Mouse (Mus musculus): ENCODE results near the gene Ccl24. TPM values are rescaled to one million over a fixed set of nuclear protein-coding genes. Genes with fewer than 3 reads are reported as not detected.
"Not testable (repeated sequence)": the region's sequence is repeated elsewhere in the genome, so short reads cannot be mapped to it uniquely, and the experiment has no call there.

Ccl24 gene
- total and polyA plus RNA-seq, 3 experiments = not detected

DNA sequence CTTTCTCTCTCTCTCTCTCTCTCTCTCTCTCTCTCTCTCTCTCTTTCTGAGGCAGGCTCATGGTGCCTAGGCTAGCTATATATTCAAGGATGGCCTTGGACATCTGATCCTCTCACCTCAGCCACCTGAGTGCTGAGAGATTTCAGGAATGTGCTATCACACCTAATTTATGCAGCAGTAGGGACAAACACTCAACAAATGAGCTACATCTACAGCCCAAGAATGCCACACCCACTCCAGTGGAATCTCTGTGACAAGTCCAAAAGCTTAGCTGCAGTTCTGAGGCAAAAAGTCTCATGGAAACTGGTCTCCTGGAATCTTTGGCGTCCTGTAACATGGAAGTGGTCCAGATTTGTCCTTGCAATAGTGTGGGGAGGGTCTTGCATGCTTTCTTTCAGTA, 34.7 kb upstream of the Ccl24 start:
- no peaks in the 10 kb centered on the region for H3K36me3 ChIP-seq (replicated peaks in 1 of 2; ENCODE audit: control insufficient read depth in 1 of 2, insufficient read depth in 1 of 2, low read length in 1 of 2)
- in situ Hi-C loops (cut with MboI; ENCODE audit: low pct_ligation_motif_present, low pct_unique_long_range_greater_than_20kb, low sequenced_read_pairs) = no loop called here
- H3K27me3 ChIP-seq (replicated peaks) = no peaks in the 10 kb centered on the region
- H3K4me2 ChIP-seq (ENCODE audit: insufficient read depth, low read depth, poor library complexity, severe bottlenecking) = no peak overlapping the region
- H3K79me2 ChIP-seq (replicated peaks; ENCODE audit: control insufficient read depth, extremely low read depth, insufficient read depth, poor library complexity, severe bottlenecking) = no peaks in the 10 kb centered on the region
- TF ChIP-seq PAX5 (IDR thresholded peaks at IDR 0.05; ENCODE audit: low read length) (no peak), ZKSCAN1 (IDR thresholded peaks at IDR 0.05; ENCODE audit: borderline replicate concordance, low read depth, low read length) (no peak), ZC3H11A (IDR thresholded peaks at IDR 0.05; ENCODE audit: low read depth, low read length) (no peak), IRF4 (IDR thresholded peaks at IDR 0.05; ENCODE audit: low read depth, low read length) (no peak), NELFE (IDR thresholded peaks at IDR 0.05; ENCODE audit: low read depth, low read length) (no peak)
- no peak overlapping the region for H3K4me3 ChIP-seq (replicated peaks in 1 of 3; ENCODE audit: low read depth in 2 of 3, low read length in 2 of 3, poor library complexity in 1 of 3)
- no peaks in the 10 kb centered on the region; a peak in 1 of 4 replicates for H3K4me1 ChIP-seq (ENCODE audit: control insufficient read depth in 1 of 2, insufficient read depth in 2 of 2)
- H3K27ac ChIP-seq (ENCODE audit: insufficient read depth, low read depth) = no peak overlapping the region
- no peak overlapping the region for H3K9ac ChIP-seq (ENCODE audit: insufficient read depth, low read depth)
- no peak for DNase-seq (ENCODE audit: extremely low read depth)
- H3K9me3 ChIP-seq (replicated peaks; ENCODE audit: low read length) = peaks cover 14% of the 10 kb centered on the region
- dilution Hi-C loops (cut with MboI; ENCODE audit: extremely low pct_ligation_motif_present, extremely low pct_unique_long_range_greater_than_20kb, low sequenced_read_pairs) = no loop called here

DNA sequence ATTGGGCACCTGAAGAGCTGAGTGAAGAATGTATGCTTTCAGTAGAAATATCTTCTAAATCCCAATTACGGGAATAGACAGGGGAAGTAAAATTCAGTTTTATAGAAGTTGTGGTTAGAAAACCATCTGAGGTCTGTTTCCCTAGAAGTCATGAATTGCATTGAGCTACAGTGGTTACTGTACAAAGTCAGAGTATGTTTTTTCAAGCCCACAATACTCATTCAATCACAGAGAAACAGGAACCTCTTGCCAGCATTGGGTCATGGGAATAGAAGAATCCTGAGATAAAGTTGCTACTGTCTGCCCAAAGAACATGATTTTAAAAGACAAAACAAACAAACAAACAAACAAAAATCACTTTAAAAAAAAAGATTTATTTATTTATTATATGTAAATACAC, 33.9 kb upstream of the Ccl24 start:
- in situ Hi-C loops (cut with MboI; ENCODE audit: low pct_ligation_motif_present, low pct_unique_long_range_greater_than_20kb, low sequenced_read_pairs); dilution Hi-C loops (cut with MboI; ENCODE audit: extremely low pct_ligation_motif_present, extremely low pct_unique_long_range_greater_than_20kb, low sequenced_read_pairs); H3K27ac ChIP-seq (ENCODE audit: insufficient read depth, low read depth): not testable (repeated sequence)

GRCm38 (mm10) chr5:135604643-135605042, 31.8 kb upstream of the Ccl24 start:
- H3K9me3 ChIP-seq (replicated peaks; ENCODE audit: low read length) = peaks cover 11% of the 10 kb centered on the region
- H3K4me2 ChIP-seq (ENCODE audit: insufficient read depth, low read depth, poor library complexity, severe bottlenecking); in situ Hi-C loops (cut with MboI; ENCODE audit: low pct_ligation_motif_present, low pct_unique_long_range_greater_than_20kb, low sequenced_read_pairs); H3K9ac ChIP-seq (ENCODE audit: insufficient read depth, low read depth); H3K27me3 ChIP-seq (replicated peaks); H3K79me2 ChIP-seq (replicated peaks; ENCODE audit: control insufficient read depth, extremely low read depth, insufficient read depth, poor library complexity, severe bottlenecking); H3K4me3 ChIP-seq (replicated peaks in 1 of 3; ENCODE audit: low read depth in 2 of 3, low read length in 2 of 3, poor library complexity in 1 of 3); H3K27ac ChIP-seq (ENCODE audit: insufficient read depth, low read depth); dilution Hi-C loops (cut with MboI; ENCODE audit: extremely low pct_ligation_motif_present, extremely low pct_unique_long_range_greater_than_20kb, low sequenced_read_pairs); H3K36me3 ChIP-seq (replicated peaks in 1 of 2; ENCODE audit: control insufficient read depth in 1 of 2, insufficient read depth in 1 of 2, low read length in 1 of 2); DNase-seq (ENCODE audit: extremely low read depth); H3K4me1 ChIP-seq (ENCODE audit: control insufficient read depth in 1 of 2, insufficient read depth in 2 of 2): not testable (repeated sequence)

More for the DNA sequence above, 33.9 kb upstream of the Ccl24 start:
- H3K4me3 ChIP-seq (replicated peaks in 1 of 3; ENCODE audit: low read depth in 2 of 3, low read length in 2 of 3, poor library complexity in 1 of 3); H3K36me3 ChIP-seq (replicated peaks in 1 of 2; ENCODE audit: control insufficient read depth in 1 of 2, insufficient read depth in 1 of 2, low read length in 1 of 2); H3K9ac ChIP-seq (ENCODE audit: insufficient read depth, low read depth); H3K79me2 ChIP-seq (replicated peaks; ENCODE audit: control insufficient read depth, extremely low read depth, insufficient read depth, poor library complexity, severe bottlenecking); H3K4me2 ChIP-seq (ENCODE audit: insufficient read depth, low read depth, poor library complexity, severe bottlenecking); DNase-seq (ENCODE audit: extremely low read depth); H3K4me1 ChIP-seq (ENCODE audit: control insufficient read depth in 1 of 2, insufficient read depth in 2 of 2); H3K27me3 ChIP-seq (replicated peaks): not testable (repeated sequence)
- H3K9me3 ChIP-seq (replicated peaks; ENCODE audit: low read length) = peaks cover 11% of the 10 kb centered on the region

DNA sequence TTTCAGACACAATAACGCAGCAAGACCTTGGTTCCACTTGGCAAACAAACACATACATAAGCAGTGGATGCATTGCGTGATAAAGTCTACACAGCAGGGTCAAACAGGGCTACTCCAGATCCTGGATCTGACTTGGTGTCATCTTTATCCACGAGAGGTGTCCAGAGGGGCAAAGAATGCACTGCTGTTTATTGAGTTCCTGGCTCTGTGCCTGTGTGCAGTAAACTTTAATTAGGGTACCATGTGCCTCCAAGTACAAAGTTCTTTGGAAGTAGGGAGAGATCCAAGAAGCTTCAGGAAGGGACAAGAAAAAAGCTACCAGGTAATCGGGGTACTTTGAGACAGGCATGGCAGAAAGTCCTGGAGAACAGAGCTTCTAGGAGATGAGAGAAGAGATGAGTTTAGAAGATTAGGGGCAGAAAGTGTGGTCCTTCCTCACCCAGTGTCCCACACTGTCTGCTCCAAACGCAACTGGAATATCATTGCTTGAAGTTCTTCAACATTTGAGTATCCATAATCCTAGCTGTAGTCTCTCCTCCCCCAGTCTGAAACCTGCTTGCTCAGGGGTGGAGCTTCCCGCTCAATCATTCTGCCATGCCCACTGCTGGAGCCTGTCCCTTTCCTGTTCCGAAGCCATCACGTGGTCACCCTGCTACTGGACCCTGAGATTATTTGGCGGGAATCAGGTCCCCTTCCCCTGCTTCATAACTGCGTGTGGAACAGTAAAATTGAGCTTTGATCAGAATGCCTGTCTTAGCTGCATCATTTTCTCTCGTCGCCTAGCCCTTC, 17.3 kb upstream of the Ccl24 start:
- no peak overlapping the region for H3K4me2 ChIP-seq (ENCODE audit: insufficient read depth, low read depth, poor library complexity, severe bottlenecking)
- H3K79me2 ChIP-seq (replicated peaks; ENCODE audit: control insufficient read depth, extremely low read depth, insufficient read depth, poor library complexity, severe bottlenecking) = no peaks in the 10 kb centered on the region
- dilution Hi-C loops (cut with MboI; ENCODE audit: extremely low pct_ligation_motif_present, extremely low pct_unique_long_range_greater_than_20kb, low sequenced_read_pairs) (no loop called here), in situ Hi-C loops (cut with MboI; ENCODE audit: low pct_ligation_motif_present, low pct_unique_long_range_greater_than_20kb, low sequenced_read_pairs) (no loop called here)
- no peaks in the 10 kb centered on the region for H3K36me3 ChIP-seq (replicated peaks in 1 of 2; ENCODE audit: control insufficient read depth in 1 of 2, insufficient read depth in 1 of 2, low read length in 1 of 2)
- H3K27ac ChIP-seq (ENCODE audit: insufficient read depth, low read depth) = no peak overlapping the region
- no peak for DNase-seq (ENCODE audit: extremely low read depth)
- no peaks in the 10 kb centered on the region for H3K4me1 ChIP-seq (ENCODE audit: control insufficient read depth in 1 of 2, insufficient read depth in 2 of 2)
- no peaks in the 10 kb centered on the region for H3K27me3 ChIP-seq (replicated peaks)
- H3K9ac ChIP-seq (ENCODE audit: insufficient read depth, low read depth) = no peak overlapping the region
- no peak overlapping the region for H3K4me3 ChIP-seq (replicated peaks in 1 of 3; ENCODE audit: low read depth in 2 of 3, low read length in 2 of 3, poor library complexity in 1 of 3)
- peaks cover 16% of the 10 kb centered on the region for H3K9me3 ChIP-seq (replicated peaks; ENCODE audit: low read length)
- no peak for TF ChIP-seq ZMIZ1 (IDR thresholded peaks at IDR 0.05; ENCODE audit: low read depth, low read length)
- no peak for TF ChIP-seq NRF1 (IDR thresholded peaks at IDR 0.05; ENCODE audit: low read depth, low read length)
- no peak for TF ChIP-seq POLR2AphosphoS2 (IDR thresholded peaks at IDR 0.05; ENCODE audit: low read depth, low read length)
- no peak for TF ChIP-seq ETS1 (conservative IDR thresholded peaks at IDR 0.05; ENCODE audit: low read depth, low read length)
- no peak for TF ChIP-seq E2F4 (IDR thresholded peaks at IDR 0.05; ENCODE audit: insufficient replicate concordance, low read depth, low read length)
- no peak for TF ChIP-seq PAX5 (IDR thresholded peaks at IDR 0.05; ENCODE audit: low read length)
- TF ChIP-seq ZNF384 (IDR thresholded peaks at IDR 0.05; ENCODE audit: low read depth, low read length) = no peak
- no peak for TF ChIP-seq BHLHE40 (IDR thresholded peaks at IDR 0.05; ENCODE audit: low read depth, low read length)
- no peak for TF ChIP-seq GABPA (IDR thresholded peaks at IDR 0.05; ENCODE audit: insufficient replicate concordance, low read depth, low read length)
- TF ChIP-seq KAT2A (IDR thresholded peaks at IDR 0.05; ENCODE audit: insufficient replicate concordance, low read length) = no peak
- TF ChIP-seq UBTF (IDR thresholded peaks at IDR 0.05; ENCODE audit: low read depth, low read length) = no peak
- TF ChIP-seq MXI1 (IDR thresholded peaks at IDR 0.05; ENCODE audit: low read depth, low read length) = no peak
- no peak for TF ChIP-seq USF2 (conservative IDR thresholded peaks at IDR 0.05; ENCODE audit: low read depth, low read length)
- no peak for TF ChIP-seq TCF12 (IDR thresholded peaks at IDR 0.05; ENCODE audit: low read depth, low read length)
